Mouse (Mus musculus) CD8-positive naive resting alpha-beta T cell, adult 2 months (primary cell): ENCODE data around the gene Tradd.
"Not testable (repeated sequence)": the region's sequence is repeated elsewhere in the genome, so short reads cannot be mapped to it uniquely, and the experiment has no call there.

Source experiments
- DNase-seq, 2 experiments: peaks; one replicate each; pipeline ENCODE4 v3.0.0; 2022; ENCODE audit warnings: low read depth in 2 of 2, low spot score in 2 of 2

The Tradd gene

GRCm38 (mm10) chr8:105295895-105296573, 31.6 kb upstream of the Tradd start, which contains the start of gene Exoc3l:
Gene Exoc3l (minus strand): TSS chr8:105296101.
- DNase-seq: no peak

GRCm38 (mm10) chr8:105295256-105295655, 30.8 kb upstream of the Tradd start:
- DNase-seq: no peak

GRCm38 (mm10) chr8:105294776-105295175, 30.4 kb upstream of the Tradd start:
- no peak for DNase-seq

- DNase-seq: no peak
These were observed 29.0 kb upstream of the Tradd start for GRCm38 (mm10) chr8:105293405-105293804.

GRCm38 (mm10) chr8:105292471-105292870, 28.1 kb upstream of the Tradd start:
- DNase-seq: no peak

- DNase-seq: not testable (repeated sequence)
These were observed 27.4 kb upstream of the Tradd start for GRCm38 (mm10) chr8:105291802-105292201.

- DNase-seq: not testable (repeated sequence)
These were observed 27.0 kb upstream of the Tradd start for GRCm38 (mm10) chr8:105291364-105291763.

GRCm38 (mm10) chr8:105290554-105291314, 26.3 kb upstream of the Tradd start:
- DNase-seq: peak; percentile 84 to 92

GRCm38 (mm10) chr8:105289805-105290460, 25.5 kb upstream of the Tradd start, which contains the start of gene 4931428F04Rik:
Gene 4931428F04Rik (minus strand): TSS chr8:105289864.
- no peak for DNase-seq

GRCm38 (mm10) chr8:105288958-105289732, 24.7 kb upstream of the Tradd start:
- DNase-seq: peak; percentile 87 to 92

- no peak for DNase-seq
These were observed 23.8 kb upstream of the Tradd start for GRCm38 (mm10) chr8:105288231-105288630.

- no peak for DNase-seq
These were observed 22.5 kb upstream of the Tradd start for GRCm38 (mm10) chr8:105286907-105287306.

GRCm38 (mm10) chr8:105285514-105285913, 21.1 kb upstream of the Tradd start:
- no peak for DNase-seq

- no peak for DNase-seq
These were observed 18.7 kb upstream of the Tradd start for GRCm38 (mm10) chr8:105283074-105283473.

GRCm38 (mm10) chr8:105282239-105282638, 17.8 kb upstream of the Tradd start:
- no peak for DNase-seq

GRCm38 (mm10) chr8:105281821-105282220, 17.4 kb upstream of the Tradd start:
- no peak for DNase-seq

- DNase-seq: no peak
These were observed 16.2 kb upstream of the Tradd start for GRCm38 (mm10) chr8:105280567-105280966.

GRCm38 (mm10) chr8:105278911-105279334, 14.5 kb upstream of the Tradd start:
- DNase-seq: no peak

GRCm38 (mm10) chr8:105276292-105277120, 12.1 kb upstream of the Tradd start:
- no peak for DNase-seq

- no peak for DNase-seq
These were observed 11.4 kb upstream of the Tradd start, which contains the start of gene Nol3 for GRCm38 (mm10) chr8:105275840-105276239. Gene Nol3 (plus strand): TSS chr8:105276140.
